Mouse (Mus musculus) neural tube, embryonic 10.5 days (tissue): Measurements from ENCODE around the gene Naxd.
"Not testable (repeated sequence)": the region's sequence is repeated elsewhere in the genome, so short reads cannot be mapped to it uniquely, and the experiment has no call there.

Source experiments
- DNase-seq: peaks from one replicate; pipeline ENCODE4 v3.0.0-alpha.2; 2017; ENCODE audit warnings: low spot score; ENCODE audit errors: extremely low spot score

The Naxd gene

DNA sequence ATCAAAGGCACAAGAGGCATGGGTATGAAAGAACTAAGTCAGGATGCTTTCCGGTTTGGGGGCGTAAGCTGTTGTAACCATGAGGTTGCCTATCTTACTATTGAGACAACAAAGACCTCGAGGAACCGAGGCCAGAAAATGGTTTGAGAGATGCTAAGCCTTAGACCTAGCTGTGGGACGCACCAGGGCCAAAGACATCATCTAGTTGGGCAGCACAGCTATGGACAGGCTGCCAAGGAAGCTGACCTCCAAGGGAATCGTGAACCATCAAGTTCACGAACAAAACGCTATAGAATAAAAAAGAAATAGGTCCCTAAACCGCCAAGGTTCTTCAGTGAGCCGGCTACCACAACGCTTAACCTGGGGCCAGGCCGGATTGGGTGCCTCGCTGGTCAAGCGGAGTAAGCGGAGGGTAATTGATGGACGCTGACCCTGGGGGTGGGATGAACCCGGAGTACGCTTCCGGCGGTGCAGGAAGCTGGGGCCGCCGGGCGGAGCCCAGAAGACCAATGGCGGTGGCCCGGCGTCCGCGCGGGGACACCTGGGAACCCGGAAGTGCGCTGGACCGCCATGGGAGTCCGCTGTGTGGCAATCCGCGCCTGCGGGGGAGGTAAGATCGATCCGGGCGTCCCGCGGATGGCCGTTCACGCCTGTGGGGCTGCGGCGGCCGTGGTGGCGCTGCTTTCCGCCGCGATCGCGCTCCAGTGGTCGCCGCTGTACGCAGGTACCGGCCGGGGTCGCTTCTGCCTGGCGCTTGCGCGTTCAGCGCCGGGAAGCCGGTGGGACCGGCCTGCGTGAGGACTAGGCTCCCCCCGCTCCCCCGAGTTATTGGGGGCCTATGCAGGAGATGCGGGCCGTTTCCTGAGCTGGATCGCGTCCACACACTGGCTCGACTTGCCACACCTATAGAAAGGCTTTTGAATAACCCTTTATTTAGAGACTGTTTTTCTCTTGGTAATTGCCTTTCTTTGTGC, at the start of gene Naxd:
TSS of gene Naxd (plus strand) at position 490 of the 974 bp plus-strand sequence.
- peak; percentile 92 for DNase-seq

- DNase-seq: no peak
Measured at GRCm38 (mm10) chr8:11447910-11448570, 49.3 kb upstream of the Naxd start.

DNA sequence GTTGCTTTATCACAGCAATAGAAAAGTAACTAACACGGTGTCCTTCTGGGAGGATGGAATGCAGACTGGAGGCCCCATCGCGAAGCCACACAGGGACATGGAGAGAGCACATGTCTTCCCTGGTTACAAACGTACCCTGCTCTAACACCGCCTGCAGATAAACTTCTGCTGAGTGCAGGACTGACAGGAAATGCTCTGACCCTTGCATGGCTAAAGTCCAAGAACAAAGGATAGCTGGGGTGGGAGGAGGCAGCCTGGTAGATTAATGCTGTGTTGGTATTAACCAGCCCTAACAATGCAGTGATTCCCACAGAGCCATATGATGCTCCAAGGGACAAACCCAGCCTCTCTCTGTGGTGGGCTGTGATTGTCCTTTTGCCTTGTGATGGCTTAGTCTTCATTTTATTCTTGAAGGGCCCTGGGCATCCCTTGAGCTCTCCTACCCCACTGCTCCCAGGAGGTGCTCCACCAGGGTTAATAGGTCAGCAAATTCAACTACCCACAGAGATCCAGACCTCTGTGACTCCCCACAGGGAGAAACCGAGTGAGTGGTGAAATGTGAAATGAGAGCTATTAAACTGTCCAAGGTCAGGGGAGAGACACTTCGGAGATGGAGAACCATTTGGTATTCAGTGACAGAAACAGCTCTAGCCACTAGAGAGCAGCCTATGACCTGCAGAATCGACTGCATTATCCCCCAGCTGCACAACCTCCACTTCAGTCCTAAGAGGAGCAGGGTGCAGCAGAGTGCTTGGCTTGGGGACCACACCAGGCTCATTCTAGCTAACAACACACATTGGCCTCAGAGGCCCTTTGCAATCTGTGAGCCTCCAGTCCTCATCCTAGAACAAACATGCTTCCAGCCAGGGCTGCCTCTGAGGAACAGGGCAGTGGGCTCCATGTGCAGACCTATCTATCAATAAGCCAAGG, 46.9 kb upstream of the Naxd start:
- DNase-seq: no peak

GRCm38 (mm10) chr8:11452152-11452551, 45.2 kb upstream of the Naxd start:
- DNase-seq: no peak

- DNase-seq: no peak
Measured at GRCm38 (mm10) chr8:11452559-11452958, 44.7 kb upstream of the Naxd start.

DNA sequence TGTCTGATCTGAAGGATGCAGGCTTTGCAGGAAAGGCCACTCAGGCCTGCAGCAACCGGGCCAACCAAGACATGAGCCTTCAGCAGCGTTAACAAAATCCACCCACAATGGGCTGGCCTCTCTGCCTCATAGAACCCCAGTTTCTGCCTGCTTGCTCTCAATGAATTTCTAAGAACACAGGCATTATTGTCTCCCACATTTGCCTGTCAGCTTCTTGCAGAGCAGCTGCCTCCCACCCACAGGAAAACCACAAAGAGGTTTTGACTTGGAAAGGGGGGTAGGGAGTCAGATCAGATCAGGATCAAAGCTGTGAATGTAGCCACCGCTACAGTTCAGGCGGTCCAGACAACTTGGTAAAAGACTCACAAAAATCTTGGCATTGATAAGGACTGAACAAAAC, 44.3 kb upstream of the Naxd start:
- no peak for DNase-seq

GRCm38 (mm10) chr8:11454228-11454627, 43.1 kb upstream of the Naxd start:
- no peak for DNase-seq

GRCm38 (mm10) chr8:11457278-11457677, 40.0 kb upstream of the Naxd start:
- DNase-seq: no peak

DNA sequence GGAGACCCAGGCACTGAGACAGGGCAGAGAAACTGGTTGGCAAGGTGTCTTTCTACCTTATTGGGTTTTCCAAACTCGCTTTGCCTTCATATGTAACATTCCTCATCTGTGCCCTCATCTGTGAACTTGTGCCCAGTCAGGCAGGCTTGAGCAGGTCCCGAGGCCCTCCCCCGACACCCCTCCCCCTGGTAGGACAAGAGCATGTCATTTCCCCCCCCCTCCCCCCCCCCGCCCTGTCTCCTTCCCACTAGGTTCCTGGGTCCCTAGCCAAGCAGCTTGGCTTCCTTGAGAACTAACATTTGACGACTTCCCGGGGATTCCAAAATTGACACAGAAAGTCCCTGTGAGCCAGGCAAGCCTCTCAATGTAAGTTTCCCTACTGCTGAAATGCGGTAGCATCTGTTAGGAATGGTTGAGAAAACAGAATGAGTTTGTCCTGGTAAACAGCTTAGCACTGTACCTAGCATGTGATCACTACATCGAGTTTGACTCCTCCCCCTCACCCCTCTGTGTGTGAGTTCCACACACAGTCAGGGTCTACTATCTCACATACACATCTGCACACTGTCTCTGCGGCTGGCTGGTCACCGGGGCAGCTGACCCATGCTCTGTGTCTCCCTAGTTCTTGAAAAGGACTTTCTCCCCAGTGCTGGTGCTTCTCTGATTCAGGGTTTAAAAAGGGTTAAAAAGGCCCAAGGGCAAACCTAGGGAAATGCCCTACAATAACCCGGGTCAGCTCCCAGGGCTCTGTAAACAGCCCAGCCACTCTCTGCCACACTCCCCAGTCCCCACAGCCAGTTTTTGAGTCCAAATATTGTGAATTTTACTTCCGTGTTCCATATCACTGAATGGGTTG, 39.1 kb upstream of the Naxd start:
- DNase-seq: no peak

- DNase-seq: no peak
Measured at GRCm38 (mm10) chr8:11459016-11459415, 38.3 kb upstream of the Naxd start.

DNA sequence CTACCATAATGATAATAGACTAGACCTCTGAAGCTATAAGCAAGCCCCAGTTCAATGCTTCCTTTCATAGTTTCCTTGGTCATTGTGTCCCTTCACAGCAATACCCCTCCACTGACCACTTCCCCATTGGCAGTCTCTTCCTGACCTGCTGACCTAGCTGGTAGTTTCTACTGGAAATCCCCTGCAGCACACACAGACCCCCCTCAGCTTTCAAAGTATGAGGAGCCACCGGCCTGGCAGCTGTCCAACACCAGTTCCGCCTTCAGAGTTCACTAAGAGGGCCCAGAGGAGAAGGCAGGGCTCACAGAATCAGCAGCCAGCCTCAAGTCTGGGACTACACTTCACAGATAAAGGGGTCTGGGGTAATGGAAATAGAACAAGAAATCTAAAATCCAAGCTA, 36.4 kb upstream of the Naxd start:
- DNase-seq: no peak

GRCm38 (mm10) chr8:11461847-11462246, 35.5 kb upstream of the Naxd start:
- no peak for DNase-seq

DNA sequence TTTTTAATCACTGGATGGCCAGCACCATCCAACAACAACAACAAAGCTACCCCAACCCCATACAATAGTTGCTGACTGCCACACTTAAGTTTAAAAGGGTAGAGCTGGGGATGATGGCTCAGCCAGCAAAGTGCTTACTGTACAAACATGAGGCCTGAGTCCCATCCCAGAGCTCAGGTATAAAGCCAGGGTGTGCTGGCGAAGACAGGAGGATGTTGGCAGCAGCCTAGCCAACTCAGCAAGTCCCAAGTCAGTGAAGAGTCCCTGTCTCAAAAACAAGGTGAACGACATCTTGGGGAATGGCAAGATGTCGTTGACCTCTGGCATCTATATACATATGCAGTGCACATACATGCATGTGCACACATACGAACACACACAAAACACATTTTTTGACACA, 34.7 kb upstream of the Naxd start:
- no peak for DNase-seq

DNA sequence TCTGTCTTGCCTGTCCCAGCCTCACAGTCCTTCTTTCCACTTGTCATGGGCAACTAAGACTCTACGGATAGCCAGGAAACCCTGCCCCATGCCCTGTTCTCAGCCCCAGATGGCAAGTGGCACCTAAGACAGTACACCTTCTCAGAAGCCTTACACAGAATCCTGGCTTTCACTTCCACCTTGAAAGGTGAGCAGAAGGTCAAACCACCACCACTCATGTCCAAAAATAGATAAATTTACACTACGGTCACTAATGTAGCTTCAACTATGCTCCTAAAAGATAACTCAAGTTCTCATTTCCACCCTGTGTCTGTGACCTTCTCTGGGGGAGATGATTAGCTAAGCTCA, 33.8 kb upstream of the Naxd start:
- DNase-seq: no peak

GRCm38 (mm10) chr8:11463889-11464706, 33.2 kb upstream of the Naxd start:
- DNase-seq: no peak

DNA sequence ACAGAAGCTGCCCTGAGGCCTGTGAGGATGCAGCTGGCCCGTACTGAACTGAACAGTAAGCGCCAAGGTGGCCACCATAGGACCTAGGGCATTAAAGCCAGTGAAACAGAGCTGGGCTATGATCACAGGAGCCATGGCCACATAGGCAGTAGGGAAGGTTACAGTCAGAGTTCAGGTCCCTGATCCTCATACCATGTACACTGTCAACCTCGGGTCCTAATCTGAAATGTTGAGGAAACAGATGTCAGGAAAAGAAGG, 32.7 kb upstream of the Naxd start:
- DNase-seq: no peak

- DNase-seq: no peak
Measured at GRCm38 (mm10) chr8:11465619-11466018, 31.7 kb upstream of the Naxd start.

DNA sequence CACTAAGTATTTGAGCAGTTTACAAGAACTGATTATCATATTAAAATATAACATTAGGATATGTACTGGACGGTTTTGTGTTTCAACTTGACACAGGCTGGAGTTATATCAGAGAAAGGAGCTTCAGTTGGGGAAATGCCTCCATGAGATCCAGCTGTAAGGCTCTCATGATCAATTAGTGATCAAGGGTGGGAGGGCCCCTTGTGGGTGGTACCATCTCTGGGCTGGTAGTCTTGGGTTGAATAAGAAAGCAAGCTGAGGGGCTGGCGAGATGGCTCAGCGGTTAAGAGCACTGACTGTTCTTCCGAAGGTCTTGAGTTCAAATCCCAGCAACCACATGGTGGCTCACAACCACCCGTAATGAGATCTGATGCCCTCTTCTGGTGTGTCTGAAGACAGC, 30.8 kb upstream of the Naxd start:
- not testable (repeated sequence) for DNase-seq

DNA sequence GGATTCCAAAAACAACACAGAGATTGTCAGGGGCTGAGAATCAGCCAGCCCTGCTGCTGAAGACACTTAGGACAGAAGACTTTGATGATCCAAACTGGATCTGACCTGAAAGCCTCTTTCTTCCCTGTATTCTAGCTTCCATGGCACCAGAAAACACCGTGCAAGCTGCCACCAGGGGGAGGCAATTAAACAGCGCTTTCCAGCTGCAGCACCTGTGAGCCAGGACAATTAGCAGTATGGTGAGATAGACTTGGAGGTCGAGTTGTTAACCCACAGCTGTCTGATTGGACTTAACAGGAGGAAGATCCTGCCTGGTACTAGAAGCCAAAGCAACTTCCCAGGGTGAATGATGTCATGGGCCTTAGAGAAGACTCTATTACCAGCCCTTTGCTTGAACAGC, 28.2 kb upstream of the Naxd start:
- no peak for DNase-seq

GRCm38 (mm10) chr8:11470694-11471093, 26.6 kb upstream of the Naxd start:
- no peak for DNase-seq
